In the genomic region with DNA sequence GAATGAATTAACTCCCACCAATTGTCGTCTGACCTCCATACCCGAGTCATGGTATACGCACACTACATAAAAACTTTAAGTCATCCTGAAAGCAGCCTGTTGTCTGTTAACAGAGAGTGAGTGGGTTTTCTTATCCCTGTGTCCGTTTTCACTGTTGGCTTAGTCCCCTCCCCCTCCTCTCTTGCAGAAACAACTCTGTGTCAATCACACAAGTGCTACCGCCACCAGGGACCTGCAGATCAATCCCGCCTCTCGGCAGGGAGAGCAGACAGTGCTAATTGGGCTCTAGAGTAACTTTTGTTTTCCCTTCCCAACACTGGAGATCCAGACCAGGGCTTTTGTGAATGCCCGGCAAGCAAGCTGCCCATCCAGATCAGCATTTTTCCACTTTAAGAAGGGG, we compare ENCODE assay signal across 10 mouse cellular contexts. TPM values are rescaled to one million over a fixed set of nuclear protein-coding genes. Genes with fewer than 3 reads are reported as not detected.
DNase-seq lines count a peak whose midpoint lies in the region; ATAC-seq and TF ChIP-seq lines count a peak whose summit lies in the region.
"Had no signal": no experiment of that assay in that cellular context is flagged by ENCODE, and none has a peak within 500 bp of the region (broad histone marks: within the 10 kb centered on the region; RNA-seq: fewer than 3 reads in every experiment).

No protein-coding gene starts in this region.

- DNase-seq in forebrain, embryonic 10.5 days (ENCODE audit: extremely low spot score, low spot score), result peak; percentile 56
- DNase-seq in forebrain, postnatal 0 days, result no peak
- peak; percentile 78 for DNase-seq in ZHBTc4 (ENCODE audit: low read depth, low spot score)
- DNase-seq in mesoderm, embryonic 11.5 days (ENCODE audit: low read depth, low spot score), result peak; percentile 61
- no peak for DNase-seq in left cerebral cortex, adult 18-20 months (ENCODE audit: low spot score in 2 of 2)
- DNase-seq in spleen, postnatal 14 days (ENCODE audit: low spot score in 2 of 2), result no peak
- DNase-seq: B cell, adult 2 months; kidney, adult 8-10 months had no signal

- TF ChIP-seq CTCF in forebrain, postnatal 0 days (IDR thresholded peaks at IDR 0.05; ENCODE audit: low read depth), result no peak

- no peak overlapping the region for H3K4me2 ChIP-seq in forebrain, postnatal 0 days (ENCODE audit: low read depth)
- H3K4me2 ChIP-seq in hindbrain, embryonic 12.5 days (replicated peaks), result peak overlapping the region; percentile 13; the same call in 1 of the 2 replicates

- peak overlapping the region; percentile 8 for H3K4me3 ChIP-seq in forebrain, embryonic 10.5 days
- H3K4me3 ChIP-seq in forebrain, postnatal 0 days (ENCODE audit: low read depth, low read length), result no peak overlapping the region
- no peak overlapping the region for H3K4me3 ChIP-seq in hindbrain, embryonic 12.5 days

- no peak overlapping the region for H3K9ac ChIP-seq in forebrain, postnatal 0 days
- no peak overlapping the region for H3K9ac ChIP-seq in hindbrain, embryonic 12.5 days

- H3K27ac ChIP-seq in forebrain, embryonic 10.5 days, result peak overlapping the region; percentile 76
- H3K27ac ChIP-seq in forebrain, postnatal 0 days (ENCODE audit: low read depth, low read length), result no peak overlapping the region
- 0 out of 2 replicates have a peak overlapping the region, but pooled peaks have one; percentile 40 for H3K27ac ChIP-seq in hindbrain, embryonic 12.5 days

- H3K4me1 ChIP-seq in forebrain, embryonic 10.5 days, result peaks cover 52% of the 10 kb centered on the region
- no peaks in the 10 kb centered on the region for H3K4me1 ChIP-seq in forebrain, postnatal 0 days (ENCODE audit: insufficient read depth)
- peaks cover 43% of the 10 kb centered on the region for H3K4me1 ChIP-seq in hindbrain, embryonic 12.5 days

- no peaks in the 10 kb centered on the region for H3K9me3 ChIP-seq in forebrain, embryonic 10.5 days
- no peaks in the 10 kb centered on the region for H3K9me3 ChIP-seq in forebrain, postnatal 0 days (ENCODE audit: low read length)
- H3K9me3 ChIP-seq in hindbrain, embryonic 12.5 days (replicated peaks), result no peaks in the 10 kb centered on the region

- H3K27me3 ChIP-seq in forebrain, embryonic 10.5 days (ENCODE audit: poor library complexity, severe bottlenecking), result no peaks in the 10 kb centered on the region
- no peaks in the 10 kb centered on the region for H3K27me3 ChIP-seq in forebrain, postnatal 0 days (ENCODE audit: insufficient read depth, low read length)
- no peaks in the 10 kb centered on the region for H3K27me3 ChIP-seq in hindbrain, embryonic 12.5 days

- no peaks in the 10 kb centered on the region for H3K36me3 ChIP-seq in forebrain, embryonic 10.5 days (replicated peaks)
- H3K36me3 ChIP-seq in forebrain, postnatal 0 days (ENCODE audit: insufficient read depth), result no peaks in the 10 kb centered on the region
- no peaks in the 10 kb centered on the region for H3K36me3 ChIP-seq in hindbrain, embryonic 12.5 days

- no peak for ATAC-seq in forebrain, postnatal 0 days
- ATAC-seq in hindbrain, embryonic 12.5 days (ENCODE audit: low FRiP score), result peak; percentile 49
- ATAC-seq in CD4-positive, CD25-positive, alpha-beta regulatory T cell, adult 4 months, result no peak

- 3% methylated on average over 8 of the region's 8 CpGs for WGBS in forebrain, embryonic 10.5 days
- WGBS in forebrain, postnatal 0 days, result 8% methylated on average over 8 of the region's 8 CpGs
- 1% methylated on average over 8 of the region's 8 CpGs for WGBS in hindbrain, embryonic 12.5 days

RNA-seq across cellular contexts. Expression of gene Arhgef18, which starts 24.6 kb away (rescaled TPM):
- 9.7 and 11.4 TPM in 2 replicates for polyA plus RNA-seq in forebrain, embryonic 10.5 days (2016; fragmentation: Nextera tagmentation; extraction: Ambion mirVana)
- 39.4 and 41.6 TPM in 2 replicates for total RNA-seq in forebrain, postnatal 0 days (2014; rRNA removed)
- 4.5 and 6.8 TPM in 2 replicates for polyA plus RNA-seq in forebrain, postnatal 0 days (2015; fragmentation: Nextera tagmentation; extraction: Ambion mirVana)
- polyA plus RNA-seq in hindbrain, embryonic 12.5 days (2016; fragmentation: Nextera tagmentation; extraction: Ambion mirVana), result 13.7 and 15.6 TPM in 2 replicates
- total RNA-seq in left cerebral cortex, adult 18-20 months (2021), result 10 to 100 TPM; 44.0 to 48.9 TPM
- 10 to 100 TPM; 27.6 to 35.8 TPM for polyA plus RNA-seq in CD4-positive, CD25-positive, alpha-beta regulatory T cell, adult 4 months (2017; shearing (Covaris generic))

RNA-seq across cellular contexts. Expression of gene Pex11g, which starts 50.0 kb away (rescaled TPM):
- 4.5 and 5.8 TPM in 2 replicates for polyA plus RNA-seq in forebrain, embryonic 10.5 days (2016; fragmentation: Nextera tagmentation; extraction: Ambion mirVana)
- total RNA-seq in forebrain, postnatal 0 days (2014; rRNA removed), result 1.1 and 1.3 TPM in 2 replicates
- 2.0 and 2.2 TPM in 2 replicates for polyA plus RNA-seq in forebrain, postnatal 0 days (2015; fragmentation: Nextera tagmentation; extraction: Ambion mirVana)
- 3.7 and 4.3 TPM in 2 replicates for polyA plus RNA-seq in hindbrain, embryonic 12.5 days (2016; fragmentation: Nextera tagmentation; extraction: Ambion mirVana)
- under 1 TPM; 0.33 to 0.77 TPM for total RNA-seq in left cerebral cortex, adult 18-20 months (2021)
- polyA plus RNA-seq in CD4-positive, CD25-positive, alpha-beta regulatory T cell, adult 4 months (2017; shearing (Covaris generic)), result 10 to 100 TPM; 18.2 to 22.7 TPM

RNA-seq across cellular contexts. Expression of gene Tex45, which starts 53.2 kb away (rescaled TPM):
- not detected in 2 replicates for polyA plus RNA-seq in forebrain, embryonic 10.5 days (2016; fragmentation: Nextera tagmentation; extraction: Ambion mirVana)
- 0.15 TPM in 1 of 2 replicates, not detected in the other for total RNA-seq in forebrain, postnatal 0 days (2014; rRNA removed)
- polyA plus RNA-seq in forebrain, postnatal 0 days (2015; fragmentation: Nextera tagmentation; extraction: Ambion mirVana), result 0.18 and 0.68 TPM in 2 replicates
- not detected in 2 replicates for polyA plus RNA-seq in hindbrain, embryonic 12.5 days (2016; fragmentation: Nextera tagmentation; extraction: Ambion mirVana)
- not detected for total RNA-seq in left cerebral cortex, adult 18-20 months (2021)
- not detected for polyA plus RNA-seq in CD4-positive, CD25-positive, alpha-beta regulatory T cell, adult 4 months (2017; shearing (Covaris generic))

Comparison
In these comparisons a context has a peak if more than half of its experiments do, and no peak if none do; other contexts are left out.
1. DNase-seq: peak in forebrain, embryonic 10.5 days (single experiment), ZHBTc4 (single experiment) and mesoderm, embryonic 11.5 days (single experiment); none in forebrain, postnatal 0 days (single experiment), left cerebral cortex, adult 18-20 months (0 of 2) and spleen, postnatal 14 days (0 of 2).